Mouse (Mus musculus) olfactory bulb, adult 2 months (tissue): ENCODE data around the gene Uvrag. TPM values are rescaled to one million over a fixed set of nuclear protein-coding genes. Genes with fewer than 3 reads are reported as not detected.
"Not testable (repeated sequence)": the region's sequence is repeated elsewhere in the genome, so short reads cannot be mapped to it uniquely, and the experiment has no call there.

Source experiments
- H3K27ac ChIP-seq: fragments of 200-500 bp; 2 replicates; pipeline ENCODE4 v1.5.1; 2012; ENCODE audit warnings: low read depth, low read length; ENCODE audit not compliant: insufficient read depth
- H3K4me1 ChIP-seq: fragments of 200-500 bp; 2 replicates; pipeline ENCODE4 v1.6.1; 2012; ENCODE audit warnings: low read length; ENCODE audit not compliant: control insufficient read depth, insufficient read depth
- H3K4me3 ChIP-seq: fragments of 200-500 bp; 2 replicates; pipeline ENCODE4 v1.5.1; 2012; ENCODE audit warnings: mild to moderate bottlenecking, low read depth, low read length, moderate library complexity; ENCODE audit not compliant: insufficient read depth
- CTCF ChIP-seq: fragments of 200-500 bp; IDR thresholded peaks from 2 replicates; pipeline ENCODE4 v1.5.1; 2012; ENCODE audit warnings: low read depth, mild to moderate bottlenecking, low read length, moderate library complexity; ENCODE audit not compliant: insufficient read depth
- POLR2A ChIP-seq: fragments of 200-500 bp; IDR thresholded peaks from 2 replicates; pipeline ENCODE4 v1.6.1; 2012; ENCODE audit warnings: mild to moderate bottlenecking, low read depth, low read length, moderate library complexity; ENCODE audit not compliant: insufficient read depth
- WGBS: fragments of 180-500 bp; shearing (Covaris S2); methylation state at CpG from one replicate; pipeline ENCODE4 v1.1.7; 2018; 5-methylcytosine and 5-hydroxymethylcytosine counted together
- polyA plus RNA-seq: library from polyadenylated mRNA; stranded (reverse); fragments of >200 nt; gene quantifications from 2 replicates; pipeline ENCODE4 v1.2.4, GENCODE M21; 2012; ENCODE audit warnings: low replicate concordance; ENCODE audit not compliant: missing spikeins, insufficient read depth, insufficient read length

Uvrag gene
- polyA plus RNA-seq, 1 experiment, result not detected

GRCm38 (mm10) chr7:98983058-98983457 lies 157.9 kb downstream of the Uvrag start:
- Histone ChIP-seq H3K4me1 (peaks cover 12% of the 10 kb centered on the region; the same call in 1 of the 2 replicates), H3K27ac (no peak overlapping the region), H3K4me3 (no peak overlapping the region)
- no peak for TF ChIP-seq CTCF
- TF ChIP-seq POLR2A, result no peak
- WGBS, result 85% methylated on average over 12 of the region's 12 CpGs

- Histone ChIP-seq H3K4me1 (peaks cover 11% of the 10 kb centered on the region; the same call in 1 of the 2 replicates), H3K4me3 (no peak overlapping the region), H3K27ac (no peak overlapping the region)
- 75% methylated on average over 6 of the region's 6 CpGs for WGBS
- no peak for TF ChIP-seq CTCF
- TF ChIP-seq POLR2A, result no peak
Observed at GRCm38 (mm10) chr7:98981423-98981822, 159.5 kb downstream of the Uvrag start.

- H3K4me1 ChIP-seq, result peaks cover 6% of the 10 kb centered on the region
- H3K4me3 ChIP-seq, result no peak overlapping the region
- TF ChIP-seq CTCF (no peak), POLR2A (no peak)
- 85% methylated on average over 12 of the region's 12 CpGs for WGBS
- H3K27ac ChIP-seq, result no peak overlapping the region
Observed at GRCm38 (mm10) chr7:98976839-98977457, 164.0 kb downstream of the Uvrag start.

GRCm38 (mm10) chr7:98974590-98974989 lies 166.4 kb downstream of the Uvrag start:
- peaks cover 3% of the 10 kb centered on the region for H3K4me1 ChIP-seq
- TF ChIP-seq CTCF (no peak), POLR2A (no peak)
- H3K4me3 ChIP-seq, result no peak overlapping the region
- WGBS, result 47% methylated on average over 4 of the region's 4 CpGs
- no peak overlapping the region for H3K27ac ChIP-seq

- no peak for TF ChIP-seq POLR2A
- no peak for TF ChIP-seq CTCF
- peaks cover 12% of the 10 kb centered on the region for H3K4me1 ChIP-seq
- H3K27ac ChIP-seq, result no peak overlapping the region
- 74% methylated on average over 5 of the region's 5 CpGs for WGBS
- no peak overlapping the region for H3K4me3 ChIP-seq
Observed at GRCm38 (mm10) chr7:98970721-98971120, 170.2 kb downstream of the Uvrag start.

- Histone ChIP-seq H3K27ac (no peak overlapping the region), H3K4me3 (no peak overlapping the region), H3K4me1 (peaks cover 9% of the 10 kb centered on the region)
- no peak for TF ChIP-seq CTCF
- TF ChIP-seq POLR2A, result no peak
- 75% methylated on average over 8 of the region's 8 CpGs for WGBS
Observed at GRCm38 (mm10) chr7:98968741-98969395, 172.1 kb downstream of the Uvrag start.

- TF ChIP-seq CTCF, result no peak
- TF ChIP-seq POLR2A, result no peak
- 19% methylated on average over 16 of the region's 16 CpGs for WGBS
- Histone ChIP-seq H3K4me1 (peaks cover 15% of the 10 kb centered on the region), H3K4me3 (no peak overlapping the region), H3K27ac (no peak overlapping the region)
Observed at GRCm38 (mm10) chr7:98968082-98968674, 172.8 kb downstream of the Uvrag start.

- Histone ChIP-seq H3K4me1 (peaks cover 20% of the 10 kb centered on the region), H3K4me3 (no peak overlapping the region), H3K27ac (no peak overlapping the region)
- WGBS, result 67% methylated on average over 7 of the region's 7 CpGs
- TF ChIP-seq CTCF, result no peak
- TF ChIP-seq POLR2A, result no peak
Observed at GRCm38 (mm10) chr7:98967672-98968071, 173.3 kb downstream of the Uvrag start.

- not testable (repeated sequence) for H3K4me3 ChIP-seq
- 93% methylated on average over 13 of the region's 13 CpGs for WGBS
- H3K4me1 ChIP-seq, result peaks cover 23% of the 10 kb centered on the region
Observed at GRCm38 (mm10) chr7:98963581-98963980, 177.4 kb downstream of the Uvrag start.

More at GRCm38 (mm10) chr7:98963581-98963980, 177.4 kb downstream of the Uvrag start:
- not testable (repeated sequence) for H3K27ac ChIP-seq
